Mouse (Mus musculus): ENCODE data around the gene Crocc2.
"Not testable (repeated sequence)": the region's sequence is repeated elsewhere in the genome, so short reads cannot be mapped to it uniquely, and the experiment has no call there.

The Crocc2 gene

GRCm38 (mm10) chr1:93161921-93162320 is 6.6 kb upstream of the Crocc2 start:
- no peak for DNase-seq (ENCODE audit: low spot score in 2 of 2)

GRCm38 (mm10) chr1:93162588-93162987 is 5.9 kb upstream of the Crocc2 start:
- DNase-seq (ENCODE audit: low spot score in 2 of 2), result no peak

GRCm38 (mm10) chr1:93165447-93165846 is 3.1 kb upstream of the Crocc2 start:
- DNase-seq (ENCODE audit: low spot score in 2 of 2), result no peak

GRCm38 (mm10) chr1:93166346-93167079 is 2.0 kb upstream of the Crocc2 start:
- no peak for DNase-seq (ENCODE audit: low spot score in 2 of 2)

GRCm38 (mm10) chr1:93173665-93174064 is 5.1 kb downstream of the Crocc2 start:
- no peak for DNase-seq (ENCODE audit: low spot score in 2 of 2)

GRCm38 (mm10) chr1:93174399-93174798 is 5.9 kb downstream of the Crocc2 start:
- peak in 1 of 2 experiments; percentile 77 for DNase-seq (ENCODE audit: low spot score in 2 of 2)

- no peak for DNase-seq (ENCODE audit: low spot score in 2 of 2)
Measured at GRCm38 (mm10) chr1:93175849-93176248, 7.3 kb downstream of the Crocc2 start.

GRCm38 (mm10) chr1:93176525-93177332 is 8.2 kb downstream of the Crocc2 start:
- peak in 1 of 2 experiments; percentile 35 for DNase-seq (ENCODE audit: low spot score in 2 of 2)

- DNase-seq (ENCODE audit: low spot score in 2 of 2), result no peak
Measured at GRCm38 (mm10) chr1:93182281-93182680, 13.8 kb downstream of the Crocc2 start.

- DNase-seq (ENCODE audit: low spot score in 2 of 2), result peak in 1 of 2 experiments; percentile 48
Measured at GRCm38 (mm10) chr1:93184071-93184828, 15.7 kb downstream of the Crocc2 start.

GRCm38 (mm10) chr1:93190726-93191305 is 22.3 kb downstream of the Crocc2 start:
- no peak for DNase-seq (ENCODE audit: low spot score in 2 of 2)

GRCm38 (mm10) chr1:93194961-93195360 is 26.4 kb downstream of the Crocc2 start:
- DNase-seq (ENCODE audit: low spot score in 2 of 2), result no peak

GRCm38 (mm10) chr1:93197454-93197853 is 28.9 kb downstream of the Crocc2 start:
- not testable (repeated sequence) for DNase-seq (ENCODE audit: low spot score in 2 of 2)

- no peak for DNase-seq (ENCODE audit: low spot score in 2 of 2)
Measured at GRCm38 (mm10) chr1:93197916-93198315, 29.4 kb downstream of the Crocc2 start.

GRCm38 (mm10) chr1:93206277-93206970 is 37.9 kb downstream of the Crocc2 start:
- DNase-seq (ENCODE audit: low spot score in 2 of 2), result no peak

- peak in 1 of 2 experiments; percentile 27 for DNase-seq (ENCODE audit: low spot score in 2 of 2)
Measured at GRCm38 (mm10) chr1:93207536-93208064, 39.1 kb downstream of the Crocc2 start.

GRCm38 (mm10) chr1:93210213-93210641 is 41.7 kb downstream of the Crocc2 start:
- DNase-seq (ENCODE audit: low spot score in 2 of 2), result peak; percentile 38 to 48

- no peak for DNase-seq (ENCODE audit: low spot score in 2 of 2)
Measured at GRCm38 (mm10) chr1:93211019-93211418, 42.5 kb downstream of the Crocc2 start.

GRCm38 (mm10) chr1:93211549-93212220 is 43.2 kb downstream of the Crocc2 start:
- DNase-seq (ENCODE audit: low spot score in 2 of 2), result no peak

- DNase-seq (ENCODE audit: low spot score in 2 of 2), result no peak
Measured at GRCm38 (mm10) chr1:93212441-93212840, 43.9 kb downstream of the Crocc2 start.

Data from left cerebral cortex, adult 9 months (tissue).